Mouse (Mus musculus) ES-Bruce4 (cell line): ENCODE results near the gene 1700014D04Rik. TPM values are rescaled to one million over a fixed set of nuclear protein-coding genes. Genes with fewer than 3 reads are reported as not detected.
"Not testable (repeated sequence)": the region's sequence is repeated elsewhere in the genome, so short reads cannot be mapped to it uniquely, and the experiment has no call there.

Source experiments
- H3K27ac ChIP-seq: 2 replicates; pipeline ENCODE4 v1.5.1; 2012; ENCODE audit warnings: low read length, inconsistent platforms; ENCODE audit not compliant: insufficient read depth
- H3K27me3 ChIP-seq: 2 replicates; pipeline ENCODE4 v1.6.1; 2012; ENCODE audit warnings: mild to moderate bottlenecking, low read length, inconsistent platforms; ENCODE audit not compliant: control insufficient read depth, poor library complexity, insufficient read depth, severe bottlenecking
- H3K36me3 ChIP-seq: 2 replicates; pipeline ENCODE4 v1.6.1; 2012; ENCODE audit warnings: inconsistent platforms, mild to moderate bottlenecking, low read length, moderate library complexity; ENCODE audit not compliant: control insufficient read depth, poor library complexity, insufficient read depth, severe bottlenecking
- H3K4me1 ChIP-seq: one replicate; pipeline ENCODE4 v1.8.1; 2011; ENCODE audit warnings: low read length; ENCODE audit not compliant: control insufficient read depth, insufficient read depth
- H3K4me3 ChIP-seq: 2 replicates; pipeline ENCODE4 v1.5.1; 2011; ENCODE audit warnings: low read depth, mild to moderate bottlenecking, low read length
- H3K9ac ChIP-seq: 2 replicates; pipeline ENCODE4 v1.6.1; 2012; ENCODE audit warnings: low read depth, mild to moderate bottlenecking, inconsistent platforms; ENCODE audit not compliant: poor library complexity, severe bottlenecking
- H3K9me3 ChIP-seq: replicated peaks from 2 replicates; pipeline ENCODE4 v1.6.1; 2012; ENCODE audit warnings: mild to moderate bottlenecking, low read length, inconsistent platforms; ENCODE audit not compliant: control insufficient read depth, poor library complexity, insufficient read depth, severe bottlenecking
- CTCF ChIP-seq: IDR thresholded peaks from one replicate; pipeline ENCODE4 v1.8.1; 2011; ENCODE audit warnings: low read depth, low read length
- EP300 ChIP-seq: IDR thresholded peaks from 2 replicates; pipeline ENCODE4 v1.6.1; 2011; ENCODE audit warnings: low read depth, low read length; ENCODE audit not compliant: insufficient read depth
- POLR2A ChIP-seq: IDR thresholded peaks from one replicate; pipeline ENCODE4 v1.8.1; 2011; ENCODE audit warnings: low read length; ENCODE audit not compliant: insufficient read depth
- polyA plus RNA-seq: library from polyadenylated mRNA; stranded (reverse); fragments of >200 nt; gene quantifications from 2 replicates; pipeline ENCODE4 v1.2.4, GENCODE M21; 2011; ENCODE audit warnings: low read depth; ENCODE audit not compliant: missing spikeins, insufficient read depth, insufficient read length

1700014D04Rik gene
- 0.58 and 0.61 TPM in 2 replicates for polyA plus RNA-seq

DNA sequence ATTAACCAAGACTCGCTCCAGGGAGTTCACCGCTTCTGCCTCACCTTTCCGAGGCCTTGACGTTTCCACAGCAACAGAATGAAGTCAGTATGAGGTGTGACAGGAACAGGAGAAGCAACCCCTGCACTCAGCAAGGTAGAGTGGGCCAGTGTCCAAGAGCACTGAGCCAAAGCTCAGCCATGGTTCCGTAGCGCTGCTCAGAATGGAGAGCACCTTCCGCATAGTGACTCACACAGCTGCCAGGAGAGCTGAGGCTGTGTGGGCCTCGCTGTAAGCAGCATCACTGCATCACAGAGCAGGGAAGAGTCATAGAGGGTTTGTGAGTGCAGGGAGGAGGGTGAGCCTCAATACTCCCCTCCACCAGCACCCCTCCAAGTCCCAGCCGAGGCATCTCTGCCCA lies at the start of gene 1700014D04Rik:
1700014D04Rik (minus strand) TSS at position 42 of the 400 bp plus-strand sequence.
- no peaks in the 10 kb centered on the region for H3K36me3 ChIP-seq
- H3K4me3 ChIP-seq, result no peak within 1 kb of the TSS
- TF ChIP-seq POLR2A (no peak), EP300 (no peak), CTCF (no peak)
- peaks cover 2% of the 10 kb centered on the region for H3K4me1 ChIP-seq
- H3K27me3 ChIP-seq, result no peaks in the 10 kb centered on the region
- no peaks in the 10 kb centered on the region for H3K9me3 ChIP-seq
- H3K9ac ChIP-seq, result no peak within 1 kb of the TSS
- no peak within 1 kb of the TSS for H3K27ac ChIP-seq

DNA sequence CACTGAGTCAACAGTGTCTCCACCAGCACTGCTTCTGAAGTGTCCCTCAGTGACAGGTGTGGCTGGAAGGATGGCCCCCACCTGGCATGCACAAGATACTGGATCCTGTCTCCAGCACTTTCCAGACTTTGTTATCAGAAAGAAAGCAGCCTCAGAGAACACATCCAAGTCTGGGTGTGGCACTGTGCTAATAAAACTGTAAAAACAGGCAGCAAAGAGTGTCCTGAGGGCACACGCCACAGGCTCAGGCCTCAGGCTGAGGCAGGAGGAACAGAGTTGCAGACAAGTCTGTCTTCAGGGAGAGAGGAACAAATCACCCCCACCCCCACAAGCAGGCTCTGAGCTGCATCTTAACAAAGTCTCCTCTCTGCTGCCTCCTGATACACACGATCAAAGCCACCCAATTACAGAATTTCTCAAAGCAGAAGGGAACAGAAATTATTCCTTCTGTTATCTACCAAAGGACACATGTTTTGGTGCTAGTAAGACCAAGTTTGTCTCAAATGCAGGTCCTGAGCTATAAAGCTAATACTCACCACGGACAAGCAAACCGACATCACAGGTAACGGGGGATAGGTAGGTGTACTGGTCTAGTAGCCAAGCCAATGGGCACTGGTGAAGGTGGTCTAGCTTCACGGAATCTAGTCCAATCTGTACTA lies 49.4 kb upstream of the 1700014D04Rik start:
- TF ChIP-seq POLR2A (no peak), CTCF (no peak)
- no peaks in the 10 kb centered on the region for H3K4me1 ChIP-seq
- H3K27ac ChIP-seq, result no peak overlapping the region
- H3K9me3 ChIP-seq, result no peaks in the 10 kb centered on the region
- H3K4me3 ChIP-seq, result no peak overlapping the region
- H3K36me3 ChIP-seq, result peaks cover 47% of the 10 kb centered on the region
- no peaks in the 10 kb centered on the region for H3K27me3 ChIP-seq
- H3K9ac ChIP-seq, result no peak overlapping the region

GRCm38 (mm10) chr13:59794786-59795185 lies 48.2 kb upstream of the 1700014D04Rik start:
- Histone ChIP-seq H3K9ac (no peak overlapping the region), H3K4me3 (no peak overlapping the region), H3K27me3 (no peaks in the 10 kb centered on the region), H3K4me1 (no peaks in the 10 kb centered on the region), H3K27ac (no peak overlapping the region), H3K36me3 (peaks cover 41% of the 10 kb centered on the region), H3K9me3 (no peaks in the 10 kb centered on the region)
- TF ChIP-seq CTCF (no peak), POLR2A (no peak), EP300 (no peak)

DNA sequence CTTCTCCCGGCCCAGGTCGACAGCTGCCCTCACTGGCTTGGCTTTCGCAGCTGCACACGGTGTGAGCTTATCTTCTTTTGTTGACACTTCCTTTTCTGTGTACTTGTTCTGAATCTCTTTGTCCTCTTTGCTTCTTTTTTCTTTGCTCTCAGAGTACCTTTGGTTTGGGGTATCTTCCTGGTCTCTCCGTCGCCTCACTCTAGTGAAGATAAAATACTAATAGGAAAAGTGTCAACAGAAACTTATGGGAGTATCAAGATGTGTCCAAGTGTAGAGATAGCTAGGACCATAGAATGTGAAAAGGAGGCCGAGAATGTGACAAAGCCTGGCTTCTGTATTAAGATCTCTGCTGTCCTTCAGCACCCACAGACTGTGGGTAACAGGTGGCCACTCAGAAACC lies 35.6 kb upstream of the 1700014D04Rik start, which contains the start of gene Gm49354:
Gm49354 (minus strand) TSS at position 101 of the 400 bp plus-strand sequence.
- no peaks in the 10 kb centered on the region for H3K27me3 ChIP-seq
- no peak within 1 kb of the TSS for H3K4me3 ChIP-seq
- H3K9ac ChIP-seq, result no peak within 1 kb of the TSS
- peaks cover 35% of the 10 kb centered on the region for H3K36me3 ChIP-seq
- H3K9me3 ChIP-seq, result no peaks in the 10 kb centered on the region
- no peaks in the 10 kb centered on the region for H3K4me1 ChIP-seq
- H3K27ac ChIP-seq, result no peak within 1 kb of the TSS
- TF ChIP-seq CTCF, result no peak
- TF ChIP-seq EP300, result no peak
- TF ChIP-seq POLR2A, result no peak

DNA sequence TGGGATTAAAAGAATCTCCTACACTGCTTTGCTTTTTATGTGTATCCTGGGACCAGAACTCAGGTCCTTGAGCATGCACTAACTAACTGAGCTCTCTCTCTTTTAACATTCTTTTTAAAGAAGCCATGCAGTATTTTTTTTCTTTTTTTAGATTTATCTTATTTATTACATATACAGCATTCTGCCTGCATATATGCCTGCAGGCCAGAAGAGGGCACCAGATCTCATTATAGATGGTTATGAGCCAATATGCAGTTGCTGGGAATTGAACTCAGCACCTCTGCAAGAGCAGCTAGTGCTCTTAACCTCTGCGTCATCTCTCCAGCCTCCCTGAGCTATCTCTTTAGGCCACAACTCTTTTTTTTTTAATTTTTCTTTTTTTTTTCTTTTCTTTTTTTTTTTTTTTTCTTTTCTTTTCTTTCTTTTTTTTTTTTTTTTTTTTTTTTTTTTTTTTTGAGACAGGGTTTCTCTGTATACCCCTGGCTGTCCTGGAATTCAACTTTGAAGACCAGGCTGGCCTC lies 33.3 kb upstream of the 1700014D04Rik start:
- not testable (repeated sequence) for H3K4me3 ChIP-seq

DNA sequence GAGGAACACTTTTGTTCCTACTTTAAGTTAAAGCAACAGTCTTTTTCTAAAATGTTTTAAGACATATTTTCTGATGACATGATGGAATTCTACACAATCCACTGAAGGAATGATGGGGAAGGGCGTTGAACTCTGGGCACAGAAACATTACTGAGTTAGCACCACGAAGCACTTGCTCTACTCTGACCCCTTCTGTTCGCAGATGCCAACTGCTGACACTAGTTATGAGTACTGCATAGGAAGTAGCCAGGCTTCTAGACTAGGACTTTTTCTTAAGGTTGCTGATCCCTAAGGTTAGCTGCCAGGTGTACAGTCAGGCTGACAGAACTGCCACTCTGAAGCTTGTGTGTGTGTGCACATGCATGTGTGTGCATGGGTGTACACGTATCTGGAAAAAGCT lies 32.7 kb upstream of the 1700014D04Rik start:
- no peak for TF ChIP-seq POLR2A
- TF ChIP-seq CTCF, result no peak
- TF ChIP-seq EP300, result no peak
- Histone ChIP-seq H3K4me3 (no peak overlapping the region), H3K36me3 (peaks cover 24% of the 10 kb centered on the region), H3K9me3 (no peaks in the 10 kb centered on the region), H3K9ac (no peak overlapping the region), H3K27ac (no peak overlapping the region), H3K27me3 (no peaks in the 10 kb centered on the region), H3K4me1 (no peaks in the 10 kb centered on the region)

More for the DNA sequence above, 33.3 kb upstream of the 1700014D04Rik start:
- not testable (repeated sequence) for H3K4me1 ChIP-seq, H3K27me3 ChIP-seq, H3K9ac ChIP-seq, H3K9me3 ChIP-seq, H3K27ac ChIP-seq
- peaks cover 26% of the 10 kb centered on the region for H3K36me3 ChIP-seq
